Mouse (Mus musculus) limb, embryonic 14.5 days (tissue): ENCODE measurements at regions not wholly inside any gene's neighbourhood (a gene's known extent, or its start where the extent isn't known, plus 50 kb on each side); places are given as distances from the start of the nearest gene placed in this dataset.
A peak's percentile ranks its signal among the peaks of the same experiment; 100 is the strongest.

ENCODE experiments used
- ATAC-seq: fragments of 200-750 bp; cut with Nextera tagmentation; 2 replicates; pipeline ENCODE4 v1.8.0; 2017; ENCODE audit warnings: low read depth, moderate number of reproducible peaks, moderate TSS enrichment; ENCODE audit not compliant: low FRiP score
- DNase-seq: peaks from one replicate; pipeline ENCODE4 v3.0.0-alpha.2; 2015; ENCODE audit warnings: low spot score
- H3K27ac ChIP-seq: fragments of 300-500 bp; sonication (generic); replicated peaks from 2 replicates; pipeline ENCODE4 v1.5.1; 2014; ENCODE audit warnings: low read depth, mild to moderate bottlenecking, low read length, moderate library complexity, mixed read lengths
- H3K27me3 ChIP-seq: fragments of 300-500 bp; sonication (generic); 2 replicates; pipeline ENCODE4 v1.6.1; 2014; ENCODE audit warnings: low read length, mixed read lengths; ENCODE audit not compliant: control insufficient read depth, insufficient read depth
- H3K36me3 ChIP-seq: fragments of 300-500 bp; sonication (generic); 2 replicates; pipeline ENCODE4 v1.6.1; 2014; ENCODE audit warnings: mild to moderate bottlenecking, low read length, moderate library complexity, mixed read lengths; ENCODE audit not compliant: control insufficient read depth, insufficient read depth
- H3K4me1 ChIP-seq: fragments of 300-500 bp; sonication (generic); 2 replicates; pipeline ENCODE4 v1.6.1; 2014; ENCODE audit warnings: antibody characterized with exemption, low read length, mixed read lengths; ENCODE audit not compliant: control insufficient read depth, insufficient read depth
- H3K4me2 ChIP-seq: fragments of 300-500 bp; sonication (generic); replicated peaks from 2 replicates; pipeline ENCODE4 v1.6.1; 2014; ENCODE audit warnings: low read depth, mild to moderate bottlenecking, low read length, moderate library complexity; ENCODE audit not compliant: severe bottlenecking
- H3K4me3 ChIP-seq: fragments of 300-500 bp; sonication (generic); replicated peaks from 2 replicates; pipeline ENCODE4 v1.5.1; 2014; ENCODE audit warnings: low read length
- H3K9ac ChIP-seq: fragments of 300-500 bp; sonication (generic); 2 replicates; pipeline ENCODE4 v1.6.1; 2014; ENCODE audit warnings: mild to moderate bottlenecking, low read depth, low read length, moderate library complexity; ENCODE audit not compliant: severe bottlenecking
- H3K9me3 ChIP-seq: fragments of 300-500 bp; sonication (generic); 2 replicates; pipeline ENCODE4 v1.6.1; 2016; ENCODE audit warnings: low read length; ENCODE audit not compliant: control insufficient read depth
- POLR2A ChIP-seq: fragments of 200-500 bp; IDR thresholded peaks from 2 replicates; pipeline ENCODE4 v1.8.0; 2012; ENCODE audit warnings: inconsistent platforms, mild to moderate bottlenecking, moderate library complexity, borderline replicate concordance; ENCODE audit not compliant: insufficient read depth, insufficient read length; ENCODE audit errors: extremely low read depth
- WGBS: fragments of 180-500 bp; shearing (Covaris S2); extraction: QIAGEN DNeasy Blood & Tissue Kit; methylation state at CpG from one replicate; pipeline ENCODE4 v1.1.7; 2014; 5-methylcytosine and 5-hydroxymethylcytosine counted together

DNA sequence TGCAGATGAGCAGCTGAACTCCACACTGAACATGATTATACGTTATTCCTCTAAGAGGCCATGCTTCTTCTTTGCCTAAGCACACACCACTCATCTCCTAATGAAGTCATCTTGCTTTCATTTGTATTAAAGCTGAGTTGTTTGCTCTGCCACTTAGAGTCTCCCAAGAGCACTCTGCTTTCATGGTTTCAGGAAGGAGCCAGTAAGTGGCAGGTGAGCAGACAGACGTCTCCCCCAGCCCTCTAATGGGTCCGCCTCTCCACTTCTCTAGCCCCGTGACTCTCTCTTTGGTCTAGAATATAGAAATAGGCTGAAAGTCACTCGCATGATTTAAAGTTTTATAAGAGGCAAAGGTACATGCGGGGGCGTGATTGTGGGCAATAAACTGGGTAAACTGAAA lies 103.8 kb upstream of the Cpne4 start:
- ATAC-seq = no peak

DNA sequence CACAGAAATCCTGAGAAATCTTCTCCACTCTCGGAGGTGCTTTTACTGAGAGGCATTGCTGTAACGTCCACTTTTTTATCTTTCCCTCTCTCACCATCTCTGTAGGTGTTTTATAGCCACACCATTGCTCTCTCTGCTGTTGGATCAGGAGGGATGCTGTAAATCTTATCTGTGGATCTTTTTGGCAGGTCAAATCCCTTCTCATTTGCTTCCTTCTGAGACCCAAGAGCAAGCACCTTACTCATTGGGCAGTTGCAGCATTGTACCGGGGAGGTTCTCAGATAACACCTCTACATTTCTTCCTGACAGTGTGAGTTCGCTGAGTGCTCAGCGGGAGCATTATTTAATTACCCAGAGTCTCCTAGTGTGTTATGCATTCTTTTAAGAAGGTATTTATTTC lies 75.5 kb upstream of the Acpp start:
- Histone ChIP-seq H3K27ac (no peak overlapping the region), H3K4me1 (0 out of 2 replicates have a peak, but pooled peaks cover 2% of the 10 kb centered on the region), H3K9ac (no peak overlapping the region), H3K36me3 (no peaks in the 10 kb centered on the region), H3K4me2 (no peak overlapping the region), H3K9me3 (no peaks in the 10 kb centered on the region), H3K4me3 (no peak overlapping the region), H3K27me3 (no peaks in the 10 kb centered on the region)
- no peak for DNase-seq
- no peak for ATAC-seq
- TF ChIP-seq POLR2A = no peak
- WGBS = 15% methylated on average over 5 of the region's 5 CpGs

More for the DNA sequence above, 103.8 kb upstream of the Cpne4 start:
- H3K9ac ChIP-seq = no peak overlapping the region
- H3K36me3 ChIP-seq = no peaks in the 10 kb centered on the region
- H3K9me3 ChIP-seq = no peaks in the 10 kb centered on the region
- H3K4me1 ChIP-seq = no peaks in the 10 kb centered on the region
- WGBS = 71% methylated on average over 7 of the region's 7 CpGs
- no peaks in the 10 kb centered on the region for H3K27me3 ChIP-seq
- no peak overlapping the region for H3K27ac ChIP-seq
- no peak overlapping the region for H3K4me3 ChIP-seq
- H3K4me2 ChIP-seq = no peak overlapping the region
- DNase-seq = no peak
- no peak for TF ChIP-seq POLR2A

DNA sequence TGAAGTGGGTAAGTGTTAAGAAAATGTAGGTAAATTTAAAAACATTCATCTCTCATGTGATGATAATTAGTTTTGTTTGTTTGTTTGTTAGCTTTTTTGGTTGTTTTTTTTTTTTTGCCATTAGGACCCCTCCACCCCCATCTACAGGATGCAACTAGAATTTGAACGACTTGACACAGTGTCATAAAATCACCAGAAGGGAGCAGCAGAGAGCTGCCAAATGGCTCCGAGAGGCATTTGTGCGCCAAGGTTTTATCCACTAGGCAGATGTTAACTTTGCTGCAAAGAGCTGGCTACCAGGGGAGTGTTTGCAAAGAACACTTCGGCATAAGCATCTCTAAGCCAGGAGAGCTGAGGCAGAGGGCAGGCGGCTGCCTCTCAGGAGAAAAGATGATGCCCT lies 72.7 kb upstream of the Acpp start:
- TF ChIP-seq POLR2A = no peak
- Histone ChIP-seq H3K27me3 (no peaks in the 10 kb centered on the region), H3K9ac (no peak overlapping the region), H3K27ac (no peak overlapping the region), H3K4me1 (peaks cover 6% of the 10 kb centered on the region), H3K36me3 (no peaks in the 10 kb centered on the region), H3K9me3 (no peaks in the 10 kb centered on the region), H3K4me3 (no peak overlapping the region), H3K4me2 (no peak overlapping the region)
- DNase-seq = peak; percentile 58
- no peak for ATAC-seq
- 4% methylated on average over 5 of the region's 5 CpGs for WGBS

GRCm38 (mm10) chr9:104409381-104409780 lies 71.8 kb upstream of the Acpp start:
- Histone ChIP-seq H3K9ac (no peak overlapping the region), H3K4me2 (peak overlapping the region; percentile 50), H3K4me1 (peaks cover 6% of the 10 kb centered on the region), H3K9me3 (no peaks in the 10 kb centered on the region), H3K4me3 (peak overlapping the region; percentile 29), H3K36me3 (no peaks in the 10 kb centered on the region), H3K27me3 (no peaks in the 10 kb centered on the region), H3K27ac (no peak overlapping the region)
- TF ChIP-seq POLR2A = no peak
- ATAC-seq (no peak), DNase-seq (no peak)
- 28% methylated on average over 12 of the region's 12 CpGs for WGBS

- no peaks in the 10 kb centered on the region for H3K36me3 ChIP-seq
- no peak for DNase-seq
- no peak overlapping the region for H3K9ac ChIP-seq
- peak overlapping the region; percentile 50 for H3K4me2 ChIP-seq
- H3K4me1 ChIP-seq = peaks cover 6% of the 10 kb centered on the region
- no peak overlapping the region for H3K27ac ChIP-seq
- peak; percentile 65; the same call in 1 of the 2 replicates for ATAC-seq
- H3K27me3 ChIP-seq = no peaks in the 10 kb centered on the region
- 19% methylated on average over 21 of the region's 21 CpGs for WGBS
- H3K4me3 ChIP-seq = peak overlapping the region; percentile 29
- no peaks in the 10 kb centered on the region for H3K9me3 ChIP-seq
- no peak for TF ChIP-seq POLR2A
These were observed 71.2 kb upstream of the Acpp start for GRCm38 (mm10) chr9:104408571-104409294.
